Mouse (Mus musculus): Measurements from ENCODE around the gene Leng9.

The Leng9 gene

GRCm38 (mm10) chr7:4122783-4123182 is 27.4 kb downstream of the Leng9 start:
- DNase-seq: no peak

GRCm38 (mm10) chr7:4122076-4122768 is 28.0 kb downstream of the Leng9 start:
- no peak for DNase-seq

GRCm38 (mm10) chr7:4119976-4120921 is 29.9 kb downstream of the Leng9 start:
- no peak for DNase-seq

- peak; percentile 39 for DNase-seq
These were observed 30.8 kb downstream of the Leng9 start, which contains the start of gene Ttyh1 for GRCm38 (mm10) chr7:4119344-4119902. Gene Ttyh1 (plus strand): TSS chr7:4119408.

DNA sequence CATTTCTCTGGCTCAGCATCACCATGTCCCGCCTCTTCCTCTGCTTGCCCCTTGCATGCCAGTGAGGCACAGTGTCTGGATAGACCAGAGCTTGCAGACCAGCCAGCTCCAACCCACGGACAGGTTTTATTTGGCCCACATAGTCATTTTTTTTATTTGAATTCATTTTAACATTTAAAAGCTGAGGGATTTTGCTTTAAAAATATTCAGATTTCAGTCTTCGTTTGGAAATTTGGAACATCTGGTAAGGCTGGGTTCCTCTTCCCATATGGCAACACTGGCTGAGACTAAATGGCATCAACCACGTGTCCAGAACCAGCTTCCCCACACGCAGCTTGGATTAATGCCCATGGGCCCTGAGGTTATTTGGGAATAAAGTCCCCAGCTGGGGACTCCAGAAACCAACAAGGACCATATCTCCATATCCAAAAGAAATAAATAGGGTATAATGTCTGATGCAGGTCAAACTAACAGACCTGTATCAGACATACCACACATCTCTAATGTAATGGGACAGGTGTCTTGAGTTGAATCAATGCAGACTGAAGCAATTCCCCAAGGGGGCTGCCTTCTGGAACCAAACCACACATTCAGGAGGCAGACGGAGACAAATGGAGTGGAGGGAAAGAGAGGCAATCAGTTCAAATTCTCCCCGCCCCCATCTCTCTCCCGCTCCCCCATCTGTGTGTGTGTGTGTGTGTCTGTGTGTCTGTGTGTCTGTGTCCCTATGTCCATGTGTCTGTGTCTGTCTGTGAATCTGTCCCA is 32.9 kb downstream of the Leng9 start:
- no peak for DNase-seq

GRCm38 (mm10) chr7:4111766-4112165 is 38.4 kb downstream of the Leng9 start:
- no peak for DNase-seq

DNA sequence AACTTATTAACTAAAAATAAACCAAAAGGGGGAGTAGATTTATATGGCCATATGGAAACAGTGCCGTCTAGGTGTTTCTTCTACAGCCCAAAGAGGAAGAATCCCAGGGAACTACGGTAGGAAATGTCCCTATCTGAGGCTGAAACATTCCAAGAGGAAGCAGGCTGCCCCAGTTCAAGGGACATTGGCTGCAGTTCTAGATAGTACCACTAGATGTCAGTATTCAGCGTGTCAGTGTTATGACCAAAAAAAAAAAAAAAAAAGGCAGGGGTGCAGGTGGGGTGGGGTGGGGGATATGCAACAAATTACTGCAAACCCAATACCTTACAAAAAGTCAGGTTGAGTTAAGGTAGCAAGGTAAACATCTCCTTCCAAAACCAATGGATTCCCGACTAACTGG is 46.8 kb downstream of the Leng9 start:
- DNase-seq: no peak

- DNase-seq: no peak
These were observed 49.0 kb downstream of the Leng9 start for GRCm38 (mm10) chr7:4101144-4101543.

DNA sequence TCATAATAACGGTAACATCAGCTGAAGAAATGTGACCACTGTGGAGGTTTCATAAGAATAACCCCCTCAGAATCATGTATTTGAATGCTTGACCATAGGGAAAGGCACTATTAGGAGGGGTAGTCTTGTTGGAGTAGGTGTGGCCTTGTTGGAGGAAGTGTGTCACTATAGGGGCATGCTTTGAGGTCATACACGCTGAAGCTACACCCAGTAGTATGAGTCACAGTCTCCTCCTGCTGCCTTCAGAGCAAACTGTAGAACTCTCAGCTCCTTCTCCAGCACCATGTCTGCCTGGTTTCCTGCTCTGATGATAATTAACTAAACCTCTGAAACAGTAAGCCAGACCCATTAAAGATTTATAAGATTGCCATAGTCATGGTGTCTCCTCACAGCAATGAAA is 51.3 kb downstream of the Leng9 start:
- DNase-seq: no peak

DNA sequence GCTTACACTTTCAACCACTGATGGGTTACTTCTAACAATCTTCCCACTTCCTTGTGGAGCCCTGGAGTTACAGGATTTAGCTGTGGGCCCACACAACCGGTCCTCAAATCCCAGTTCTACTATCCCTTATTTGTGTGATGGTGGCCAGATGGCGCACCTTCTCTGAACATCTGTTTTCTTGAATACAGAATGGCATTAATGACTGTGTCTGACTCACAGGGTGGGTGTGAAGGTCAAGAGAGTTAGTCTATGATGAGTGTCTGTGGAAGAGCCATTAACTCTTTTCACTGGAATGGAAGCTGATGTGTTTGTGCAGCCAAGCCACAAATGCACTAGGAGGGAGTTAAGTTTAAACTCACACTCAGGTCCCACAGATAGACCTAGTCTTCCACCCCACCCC is 51.9 kb downstream of the Leng9 start:
- DNase-seq: no peak

Measured in kidney, postnatal 10 days (tissue).